Mouse (Mus musculus): ENCODE results near the gene Gm11937.

The Gm11937 gene

DNA sequence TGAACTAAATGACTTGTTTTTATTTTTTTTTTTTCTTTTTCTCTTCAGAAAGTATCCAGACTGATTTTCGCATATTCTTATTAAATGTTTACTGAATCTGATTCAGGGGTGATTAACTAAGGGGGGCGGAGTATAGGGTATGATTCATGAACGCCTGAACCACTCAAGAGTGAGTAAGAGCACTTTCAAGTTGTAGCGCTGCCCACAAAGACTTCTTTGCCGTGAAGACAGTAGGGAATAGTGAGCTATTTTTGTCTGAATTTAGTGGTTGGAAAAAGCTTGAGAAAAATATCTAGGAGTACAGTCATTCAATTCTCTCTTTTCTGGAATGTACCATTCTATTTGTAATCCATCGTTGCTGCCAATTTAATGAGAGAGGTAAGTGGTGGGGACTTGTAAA is 28.4 kb downstream of the Gm11937 start:
- in situ Hi-C loops (cut with MboI, MseI): no loop called here

DNA sequence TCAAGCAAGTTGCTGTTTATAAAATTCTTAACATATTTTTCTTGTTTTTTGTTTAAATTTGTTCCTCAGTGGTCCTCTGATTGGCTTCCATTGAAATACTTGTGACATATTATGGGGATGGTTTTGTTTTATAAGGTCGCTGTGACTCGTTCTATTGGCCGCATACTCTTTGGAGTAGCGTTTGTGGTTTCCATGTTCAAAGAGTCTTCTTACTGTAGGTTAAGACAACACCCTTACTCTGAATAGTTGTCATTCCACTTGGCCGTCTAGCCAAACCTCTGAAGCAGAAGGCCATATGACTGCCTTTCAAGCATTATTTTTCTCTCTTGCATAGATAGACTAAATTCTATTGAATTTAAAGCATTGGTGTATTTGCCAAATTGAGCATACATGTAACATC is 28.9 kb downstream of the Gm11937 start:
- in situ Hi-C loops (cut with MboI, MseI): no loop called here

DNA sequence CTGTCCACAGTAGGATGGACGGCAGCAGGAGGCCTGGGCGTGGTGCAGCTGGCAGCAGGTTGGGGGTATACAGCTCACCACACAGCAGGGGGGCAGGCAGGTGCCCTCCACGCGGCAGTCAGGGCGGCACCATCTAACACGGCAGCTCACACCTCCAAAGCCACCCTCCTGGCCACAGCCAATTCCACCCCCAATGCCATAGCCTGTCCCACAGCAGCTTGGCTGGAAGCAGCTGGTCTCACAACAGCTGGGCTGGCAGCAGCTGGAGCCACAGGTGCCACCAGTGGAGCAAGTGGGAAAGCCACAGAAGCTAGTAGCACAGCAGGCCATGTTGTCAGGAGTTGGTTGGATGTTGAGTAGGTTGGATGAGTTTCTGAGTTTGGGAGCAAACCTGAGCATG is 29.4 kb downstream of the Gm11937 start, which contains the start of gene Krtap1-5:
Krtap1-5 (minus strand) TSS at position 381 of the 400 bp plus-strand sequence.
- in situ Hi-C loops (cut with MboI, MseI): no loop called here

DNA sequence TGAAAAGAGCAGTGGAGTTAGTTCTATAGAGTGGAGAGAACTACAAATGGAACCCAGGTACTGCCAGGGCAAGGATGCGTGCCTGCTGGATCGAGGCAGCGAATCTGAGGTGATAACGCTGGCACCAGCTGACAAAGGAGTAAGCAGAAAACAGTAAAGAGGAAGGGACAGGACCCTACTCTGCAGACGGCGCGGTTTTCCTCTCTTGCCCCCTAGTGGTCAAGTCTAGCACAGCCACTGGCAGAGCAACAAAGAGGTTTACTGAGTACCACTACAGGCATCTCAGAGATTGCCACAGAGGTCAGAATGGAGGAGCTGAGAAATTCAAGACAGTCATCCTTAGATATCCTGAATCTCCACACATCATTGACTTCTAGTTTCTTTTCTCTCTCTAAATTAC is 35.9 kb downstream of the Gm11937 start:
- in situ Hi-C loops (cut with MboI, MseI): no loop called here

DNA sequence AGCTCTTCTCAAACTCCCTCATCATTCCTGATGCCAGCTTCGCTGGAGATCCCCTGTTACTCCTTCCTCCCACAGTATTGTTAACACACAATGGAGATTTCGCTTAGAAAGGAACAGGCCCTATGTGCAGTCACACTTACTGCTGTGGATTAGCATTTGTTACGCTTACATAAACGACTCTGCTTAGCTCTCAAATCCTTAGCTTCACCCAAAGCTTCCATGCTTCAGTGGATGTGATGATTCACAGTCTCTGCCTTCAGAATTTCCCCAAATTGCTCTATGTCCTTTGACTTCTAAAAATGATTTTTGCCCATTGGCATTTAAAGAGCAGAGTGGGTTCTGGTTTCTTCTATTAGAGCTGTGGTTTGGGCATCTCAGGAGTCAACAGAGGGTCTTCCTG is 36.8 kb downstream of the Gm11937 start:
- in situ Hi-C loops (cut with MboI, MseI): no loop called here

DNA sequence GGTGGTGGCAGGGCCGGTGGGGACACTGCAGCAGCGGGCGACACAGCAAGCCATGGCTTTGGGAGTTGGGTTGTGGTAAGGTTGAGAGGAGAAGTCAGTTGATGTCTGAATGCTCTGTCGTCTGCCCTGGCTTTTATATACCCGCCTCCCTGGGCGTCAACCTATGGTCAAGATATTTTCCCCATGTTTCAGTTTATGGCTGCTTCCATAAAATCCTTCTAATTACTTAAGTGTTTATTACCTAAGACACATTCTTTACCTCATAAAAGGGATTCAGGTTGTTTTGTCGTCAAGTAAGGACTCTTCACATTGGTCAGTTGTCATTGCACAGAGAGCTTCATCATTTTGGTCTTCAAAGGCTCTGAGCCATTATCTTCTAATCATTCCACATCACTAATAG is 43.5 kb downstream of the Gm11937 start, which contains the start of gene Krtap3-1:
Krtap3-1 (minus strand) TSS at position 101 of the 400 bp plus-strand sequence.
- in situ Hi-C loops (cut with MboI, MseI): no loop called here

DNA sequence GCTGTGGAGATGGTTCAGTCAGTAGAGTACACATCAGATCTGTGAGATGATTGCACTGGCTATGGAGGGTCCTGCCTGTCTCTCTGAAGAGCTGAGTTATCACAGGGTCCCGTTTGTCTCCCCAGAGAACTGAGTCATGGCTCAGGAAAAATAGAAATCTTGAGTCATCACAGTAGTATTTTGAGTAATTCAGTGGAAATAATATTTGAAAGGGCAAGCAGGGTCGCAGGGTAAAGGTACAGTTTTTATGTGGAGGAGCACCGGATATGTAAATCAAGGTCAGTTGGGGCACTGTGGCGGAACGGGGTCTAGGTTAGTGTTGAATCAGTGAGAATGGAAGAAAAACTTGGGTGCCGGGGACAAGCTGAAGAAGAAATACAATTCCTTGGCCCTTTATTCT is 47.4 kb downstream of the Gm11937 start:
- in situ Hi-C loops (cut with MboI, MseI): no loop called here
